Mouse (Mus musculus) spleen, postnatal 36 days (tissue): ENCODE results near the gene Tnxb.
A peak's percentile ranks its signal among the peaks of the same experiment; 100 is the strongest.

ENCODE experiments used
- DNase-seq, 2 experiments: peaks; one replicate each; pipeline ENCODE4 v3.0.0; 2022; ENCODE audit warnings: low spot score in 2 of 2, mixed read lengths in 1 of 2

Gene Tnxb

DNA sequence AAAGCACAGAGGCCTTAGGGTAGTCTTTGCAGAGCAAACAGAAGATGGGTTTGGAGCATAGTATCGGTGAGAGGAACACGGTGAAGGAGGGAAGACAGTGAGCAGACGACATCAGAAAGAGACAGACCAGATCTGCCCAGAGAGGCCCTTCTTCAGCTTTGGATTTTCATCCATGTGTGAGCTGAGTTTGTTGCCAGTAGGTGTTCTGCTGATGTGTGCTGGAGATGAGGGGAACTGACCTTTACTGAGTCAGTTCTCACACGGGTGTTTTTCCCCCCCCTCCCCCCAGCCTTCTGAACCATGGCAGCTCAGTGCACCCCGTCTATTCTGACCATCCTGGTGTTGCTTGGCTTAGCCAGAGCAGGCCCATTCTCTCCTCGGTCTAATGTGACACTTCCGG, at the start of gene Tnxb:
Gene Tnxb, plus strand, starts transcription at position 301 of the 400 bp plus-strand sequence.
- no peak for DNase-seq

DNA sequence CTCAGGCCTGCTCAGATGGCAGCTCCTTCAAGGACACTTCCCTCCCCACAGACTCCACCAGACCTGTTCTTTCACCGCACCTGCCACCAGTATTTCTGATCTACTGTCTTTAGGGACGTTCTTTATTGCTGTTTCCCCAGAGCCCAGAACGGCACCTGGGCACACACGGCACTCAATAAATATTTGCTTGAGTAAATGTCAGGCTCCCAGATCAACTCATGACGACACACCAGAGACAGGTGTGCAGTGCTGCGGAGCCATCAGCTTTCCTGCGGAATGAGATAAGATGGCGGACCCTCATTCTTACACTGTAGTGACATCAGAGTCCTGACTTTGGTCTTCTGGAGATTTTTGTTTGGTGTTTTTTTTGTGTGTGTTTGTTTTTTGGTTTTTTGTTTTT, 49.3 kb upstream of the Tnxb start:
- DNase-seq: no peak

DNA sequence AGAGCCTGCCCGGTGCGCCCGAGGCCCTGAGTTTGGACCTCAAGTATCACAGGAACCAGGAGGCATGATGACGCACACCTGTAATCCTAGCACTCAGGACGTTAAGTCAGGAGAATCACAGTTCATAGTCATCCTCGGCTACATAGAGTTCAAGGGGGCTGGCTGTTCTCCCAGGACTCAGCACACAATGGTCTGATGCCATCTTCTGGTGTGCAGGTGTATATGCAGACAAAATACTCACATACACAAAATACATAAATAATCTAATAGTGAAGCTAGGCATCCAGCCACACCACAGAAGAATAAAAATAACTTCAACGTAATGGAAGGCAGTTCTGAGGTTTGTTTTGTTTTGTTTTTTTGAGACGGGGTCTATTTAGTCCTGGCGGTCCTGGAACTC, 47.2 kb upstream of the Tnxb start:
- no peak for DNase-seq

DNA sequence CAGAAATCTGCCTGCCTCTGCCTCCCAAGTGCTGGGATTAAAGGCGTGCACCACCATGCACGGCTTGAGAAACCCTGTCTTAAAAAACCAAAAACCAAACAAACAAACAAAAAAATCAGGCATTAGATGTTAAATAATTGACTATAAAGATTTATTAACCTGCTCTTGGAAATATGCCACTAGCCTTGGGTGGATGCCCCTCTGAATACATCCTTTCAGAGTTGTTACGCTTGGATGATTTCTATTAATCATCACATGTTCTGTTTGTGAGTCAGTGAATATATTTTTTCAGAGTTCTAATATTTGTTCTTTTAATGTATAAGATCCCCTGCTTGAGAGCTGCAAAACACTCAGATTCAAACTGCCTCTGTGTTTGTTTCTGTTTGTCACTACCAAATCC, 45.4 kb upstream of the Tnxb start:
- no peak for DNase-seq

DNA sequence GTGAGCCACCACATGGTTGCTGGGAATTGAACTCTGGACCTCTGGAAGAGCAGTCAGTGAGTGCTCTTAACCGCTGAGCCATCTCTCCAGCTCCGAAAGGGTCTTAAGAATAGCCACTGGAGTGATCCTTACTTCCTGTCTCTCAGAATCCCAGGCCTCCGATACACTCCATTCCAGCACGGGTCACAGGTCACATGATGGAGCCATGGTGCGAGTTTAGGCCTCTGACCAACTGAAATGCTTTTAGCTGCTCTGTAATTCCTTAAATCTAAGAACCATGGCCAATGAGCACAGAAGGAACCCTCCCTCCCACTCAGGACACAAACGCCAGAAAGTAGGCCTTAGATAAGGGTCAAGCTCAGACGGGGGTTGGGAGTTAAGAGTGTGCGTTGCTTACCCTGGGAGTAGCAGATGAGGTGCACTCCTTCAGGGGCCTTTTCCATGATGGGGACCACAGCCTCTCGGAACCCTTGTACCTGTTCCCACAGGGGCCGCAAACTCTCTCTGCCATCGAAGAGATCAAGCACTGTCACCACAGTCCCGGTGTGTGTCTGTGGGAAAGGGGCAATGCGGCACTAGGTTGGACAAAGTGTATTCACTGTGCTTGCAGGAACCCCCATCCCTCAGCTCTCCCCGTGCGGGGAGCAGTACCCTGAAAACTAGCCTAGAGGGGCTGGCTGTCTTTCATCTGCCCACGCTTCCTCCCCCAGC, 44.1 kb upstream of the Tnxb start:
- no peak for DNase-seq

DNA sequence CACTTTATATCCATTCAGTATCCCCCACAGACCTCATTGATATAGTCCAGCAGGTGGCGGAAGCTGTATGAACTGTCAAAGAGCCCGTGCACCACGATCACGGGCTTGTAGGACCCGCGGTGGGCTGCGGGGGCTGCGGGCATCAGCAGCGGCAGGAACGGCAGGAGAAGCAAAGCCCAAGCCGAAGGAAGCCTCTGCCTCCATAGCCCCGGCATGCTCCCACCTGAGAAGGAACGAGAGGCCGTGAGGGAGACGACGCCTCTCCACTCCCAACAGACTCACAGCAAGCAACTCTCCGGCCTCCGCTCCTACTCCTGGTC, 43.6 kb upstream of the Tnxb start:
- peak in 1 of 2 experiments; percentile 49 for DNase-seq

DNA sequence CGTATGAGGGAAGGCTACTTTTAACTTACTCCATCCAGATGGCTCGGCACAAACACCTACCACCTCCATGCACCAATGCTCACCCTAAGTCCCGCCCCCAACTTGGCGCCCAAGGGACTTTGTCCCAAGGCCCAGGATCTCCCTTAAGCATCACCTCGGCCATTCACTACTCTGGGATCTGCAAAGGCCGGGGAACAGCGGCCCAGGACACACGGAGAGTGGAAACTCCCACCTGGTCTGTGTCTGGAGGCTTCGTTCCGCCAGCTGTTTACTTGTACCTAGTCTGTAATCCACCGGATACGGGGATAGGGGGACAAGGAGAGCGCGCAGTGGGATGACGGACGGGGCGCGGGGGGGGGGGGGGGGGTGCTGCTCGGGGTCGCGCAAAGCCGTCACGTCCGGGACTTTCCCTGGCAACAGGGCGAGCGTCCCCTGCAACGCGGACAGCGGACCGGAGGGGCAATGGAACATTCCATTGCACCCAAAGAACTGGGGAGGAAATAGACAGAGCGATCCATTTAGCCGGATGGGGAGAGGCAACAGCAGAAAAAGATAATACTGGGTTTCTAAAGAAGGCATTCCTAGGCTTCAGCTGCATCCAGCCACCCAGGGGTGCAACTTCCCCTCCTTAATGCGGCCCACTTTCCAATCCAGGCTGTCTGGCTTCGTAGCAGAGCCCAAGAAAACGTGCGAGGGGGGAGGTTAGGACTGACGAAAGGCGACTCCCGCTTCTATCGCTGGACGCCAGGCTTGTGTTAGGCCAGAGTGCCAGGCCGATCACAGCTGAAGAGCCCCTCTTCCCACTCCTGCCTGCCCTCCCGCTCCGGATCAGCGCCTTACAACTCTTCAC, 43.0 kb upstream of the Tnxb start:
- DNase-seq: peak; percentile 62 to 69

DNA sequence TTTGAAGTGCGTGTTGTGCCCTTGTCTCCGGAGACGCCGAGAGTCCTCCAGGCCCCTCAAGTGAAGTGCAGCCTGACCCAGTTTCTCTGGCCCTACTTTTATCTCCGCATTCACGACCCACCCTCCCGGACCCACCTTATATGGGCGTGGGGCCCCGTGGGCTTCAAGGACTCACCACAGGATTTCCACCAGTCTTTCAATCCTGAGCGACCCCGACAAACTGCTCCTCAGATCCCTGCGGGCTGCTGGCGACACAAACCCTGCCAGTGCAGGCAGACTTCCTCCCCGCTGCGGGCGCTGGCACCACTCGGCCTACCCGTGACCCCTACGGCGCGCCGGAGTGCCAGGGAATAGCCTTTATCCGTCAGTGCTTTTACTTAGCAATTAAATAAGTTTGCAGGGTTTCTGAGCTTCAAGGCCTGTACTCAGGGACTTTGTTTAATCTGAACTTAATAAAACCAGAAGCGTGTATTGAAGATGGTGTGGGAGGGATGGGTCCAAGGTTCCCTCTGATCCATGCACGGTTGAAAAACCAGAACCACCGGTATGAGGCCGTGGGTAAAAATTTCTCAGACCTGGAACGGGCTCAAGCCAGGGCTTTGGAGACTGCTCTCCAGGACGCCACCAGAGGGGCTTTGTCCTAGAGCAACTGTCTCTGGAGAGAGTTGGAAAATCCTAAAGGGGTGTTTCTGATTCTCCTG, 42.2 kb upstream of the Tnxb start, which contains the start of gene Ppt2:
Gene Ppt2, minus strand, starts transcription at position 568 of the 701 bp plus-strand sequence.
- DNase-seq: no peak

DNA sequence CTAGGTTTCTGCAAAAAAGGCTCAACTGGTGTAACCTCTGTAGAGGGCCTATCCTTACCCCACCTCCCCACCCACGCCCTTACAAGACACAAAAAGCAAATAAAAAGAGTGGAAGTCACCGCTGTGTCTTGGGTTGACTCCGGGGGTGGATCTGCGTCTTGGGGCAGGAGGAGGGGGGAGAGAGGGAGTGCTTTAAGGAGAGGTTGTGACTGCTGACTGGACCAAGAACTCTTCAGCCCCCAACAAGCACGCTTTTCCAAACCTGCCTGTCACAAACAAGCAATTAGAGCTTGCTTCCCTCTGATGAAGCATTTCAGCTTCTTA, 41.7 kb upstream of the Tnxb start:
- no peak for DNase-seq

DNA sequence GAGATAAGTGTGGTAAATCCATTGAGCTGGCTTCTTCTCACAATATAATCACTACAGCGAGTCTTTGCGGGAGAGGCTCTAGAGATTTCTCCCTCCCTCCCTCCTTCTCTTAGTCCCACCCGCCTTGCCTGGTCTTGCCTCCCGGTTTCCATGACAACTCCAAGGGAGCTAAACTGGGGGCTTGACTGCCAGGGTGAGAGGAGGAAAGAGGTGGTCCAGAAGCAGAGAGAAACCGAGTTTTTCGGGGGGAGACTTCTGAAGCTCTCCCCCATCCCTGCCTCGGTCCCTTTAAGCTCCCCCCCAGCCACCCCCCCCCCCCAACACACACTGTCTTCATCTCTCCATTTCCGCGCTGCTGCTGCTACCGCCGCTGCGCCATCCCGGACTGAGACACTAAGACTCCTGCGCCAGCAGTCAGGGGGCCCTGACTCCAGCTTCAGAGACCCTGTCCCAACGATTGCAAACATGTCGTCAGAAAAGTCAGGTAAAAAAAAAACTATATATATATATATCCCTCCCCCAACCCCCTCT, 41.0 kb upstream of the Tnxb start, which contains the start of gene Prrt1:
Gene Prrt1, plus strand, starts transcription at position 313 of the 531 bp plus-strand sequence.
- no peak for DNase-seq

DNA sequence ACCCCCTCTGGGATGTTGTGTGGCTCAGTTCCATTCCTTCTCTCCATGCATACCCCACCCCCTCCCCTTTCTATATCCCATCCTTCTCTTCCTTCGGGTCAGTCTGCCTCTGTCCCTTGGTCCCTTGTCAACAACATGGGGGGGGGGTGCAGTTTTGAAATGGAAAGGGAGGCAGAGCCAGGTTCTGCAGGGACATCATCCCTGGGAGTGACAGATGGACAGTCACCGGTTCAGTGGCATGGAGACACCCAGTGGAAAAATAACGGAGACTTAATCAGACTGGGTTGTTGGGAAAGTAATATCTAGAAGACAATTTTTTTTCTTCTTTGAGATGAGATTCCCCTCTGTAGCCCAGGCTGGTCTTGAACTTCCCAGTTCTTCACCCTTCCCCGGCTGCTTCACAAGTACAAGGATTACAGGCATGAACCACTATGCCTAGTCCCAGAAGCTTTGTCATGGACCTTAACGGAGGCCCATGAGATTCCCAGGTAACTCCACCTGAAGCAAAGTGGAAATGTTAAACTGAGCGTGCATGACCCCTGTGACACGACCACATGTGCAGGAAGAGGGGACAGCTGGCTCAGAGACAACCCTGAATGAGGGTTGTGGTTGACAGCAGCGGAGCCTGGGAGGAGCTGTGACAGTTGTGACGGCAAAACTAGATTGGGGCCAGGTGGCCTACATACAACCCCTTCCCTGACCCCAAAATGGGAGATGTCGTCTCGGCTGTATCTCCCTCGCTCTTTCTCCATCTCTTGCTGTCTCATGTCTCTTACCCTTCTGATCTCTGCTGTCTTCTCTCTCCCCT, 40.3 kb upstream of the Tnxb start:
- no peak for DNase-seq

DNA sequence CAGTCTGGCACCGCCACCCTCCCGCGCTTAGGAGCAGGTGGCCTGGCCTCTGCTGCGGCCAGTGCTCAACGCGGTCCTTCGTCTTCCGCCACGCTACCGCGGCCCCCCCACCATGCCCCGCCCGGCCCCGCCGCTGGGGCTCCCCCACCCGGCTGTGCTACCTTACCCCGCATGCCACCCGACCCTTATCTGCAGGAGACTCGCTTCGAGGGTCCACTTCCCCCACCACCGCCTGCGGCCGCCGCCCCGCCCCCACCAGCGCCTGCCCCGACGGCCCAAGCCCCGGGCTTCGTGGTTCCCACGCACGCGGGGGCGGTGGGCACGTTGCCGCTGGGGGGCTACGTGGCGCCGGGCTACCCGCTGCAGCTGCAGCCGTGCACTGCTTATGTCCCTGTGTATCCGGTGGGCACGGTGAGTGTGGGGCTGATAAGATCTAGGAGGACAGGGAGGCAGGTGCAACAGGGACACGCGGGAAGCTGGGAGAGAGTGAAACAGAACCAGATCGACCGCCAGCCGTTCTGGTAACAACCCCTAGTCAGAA, 39.5 kb upstream of the Tnxb start:
- DNase-seq: no peak

DNA sequence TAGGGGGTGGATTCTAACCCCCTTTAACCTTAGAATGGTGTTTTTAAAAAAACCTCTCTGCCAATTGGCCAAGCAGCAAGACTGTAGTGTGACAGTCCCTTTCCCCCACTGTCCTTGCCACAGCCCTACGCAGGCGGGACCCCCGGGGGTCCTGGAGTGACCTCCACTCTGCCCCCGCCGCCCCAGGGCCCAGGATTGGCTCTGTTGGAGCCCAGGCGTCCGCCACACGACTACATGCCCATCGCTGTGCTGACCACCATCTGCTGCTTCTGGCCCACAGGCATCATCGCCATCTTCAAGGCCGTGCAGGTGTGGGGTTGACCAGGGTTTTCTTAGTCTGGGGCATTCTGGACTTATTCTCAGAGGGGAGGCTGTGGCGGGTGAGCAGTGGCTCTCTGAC, 38.7 kb upstream of the Tnxb start:
- no peak for DNase-seq

DNA sequence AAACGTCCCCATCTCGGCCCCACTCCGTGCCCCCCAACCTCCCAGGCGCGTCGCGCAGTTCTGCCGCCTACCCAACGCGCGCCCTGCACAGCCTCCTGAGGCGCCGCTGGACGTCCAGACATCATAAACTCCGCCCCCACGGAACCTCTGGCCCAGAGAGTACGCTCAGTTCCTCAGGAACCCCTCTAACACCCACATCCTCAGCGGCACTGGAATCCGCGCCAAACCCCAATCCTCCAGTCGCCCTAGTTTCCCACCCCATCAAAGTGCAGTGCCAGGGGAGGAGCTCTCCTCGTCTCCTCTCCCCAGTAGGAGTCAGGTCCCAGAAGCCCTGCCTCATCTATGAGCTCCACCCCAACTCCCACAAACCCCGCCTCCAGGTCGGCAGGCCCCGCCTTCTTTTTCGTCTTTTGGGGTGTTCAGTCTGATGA, 38.1 kb upstream of the Tnxb start:
- peak; percentile 66 to 78 for DNase-seq

DNA sequence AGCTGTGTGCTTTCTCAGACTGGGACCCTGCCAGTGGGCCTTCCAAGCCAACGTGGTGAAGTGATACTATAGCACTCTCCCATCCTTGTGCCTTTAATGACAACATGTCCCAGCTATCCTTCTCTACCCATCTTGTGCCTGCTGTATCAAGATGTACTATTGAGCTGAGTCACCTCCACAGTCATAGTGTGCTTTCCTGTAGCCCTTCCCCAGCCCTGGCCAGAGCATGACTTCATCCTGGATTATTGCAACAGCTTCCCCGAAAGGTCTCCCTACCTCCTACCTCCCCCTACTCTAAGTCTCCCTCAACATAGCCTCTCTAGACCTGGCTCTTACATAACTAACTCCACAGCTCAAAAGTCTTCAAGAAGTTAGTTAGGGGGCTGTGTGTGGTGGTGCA, 34.7 kb upstream of the Tnxb start:
- no peak for DNase-seq

DNA sequence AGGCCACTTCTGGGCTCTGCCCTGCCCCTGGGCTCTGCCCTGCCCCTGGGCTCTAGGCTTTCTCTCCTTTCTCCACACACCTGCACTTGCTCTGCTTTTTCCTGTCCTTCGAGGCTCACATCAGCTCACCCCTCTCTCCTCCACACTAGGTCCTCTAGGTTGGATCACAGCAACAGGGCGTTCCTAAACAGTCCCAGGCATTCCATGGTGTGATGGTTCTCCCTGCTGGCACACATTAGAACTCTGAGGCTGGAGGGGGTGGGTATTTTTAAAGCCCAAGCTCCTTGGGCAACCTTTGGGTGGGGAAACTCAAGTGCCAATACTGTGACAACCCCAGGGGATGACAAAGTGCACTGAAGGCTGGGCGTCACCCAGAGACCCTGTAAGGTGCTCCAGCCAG, 32.9 kb upstream of the Tnxb start:
- no peak for DNase-seq

DNA sequence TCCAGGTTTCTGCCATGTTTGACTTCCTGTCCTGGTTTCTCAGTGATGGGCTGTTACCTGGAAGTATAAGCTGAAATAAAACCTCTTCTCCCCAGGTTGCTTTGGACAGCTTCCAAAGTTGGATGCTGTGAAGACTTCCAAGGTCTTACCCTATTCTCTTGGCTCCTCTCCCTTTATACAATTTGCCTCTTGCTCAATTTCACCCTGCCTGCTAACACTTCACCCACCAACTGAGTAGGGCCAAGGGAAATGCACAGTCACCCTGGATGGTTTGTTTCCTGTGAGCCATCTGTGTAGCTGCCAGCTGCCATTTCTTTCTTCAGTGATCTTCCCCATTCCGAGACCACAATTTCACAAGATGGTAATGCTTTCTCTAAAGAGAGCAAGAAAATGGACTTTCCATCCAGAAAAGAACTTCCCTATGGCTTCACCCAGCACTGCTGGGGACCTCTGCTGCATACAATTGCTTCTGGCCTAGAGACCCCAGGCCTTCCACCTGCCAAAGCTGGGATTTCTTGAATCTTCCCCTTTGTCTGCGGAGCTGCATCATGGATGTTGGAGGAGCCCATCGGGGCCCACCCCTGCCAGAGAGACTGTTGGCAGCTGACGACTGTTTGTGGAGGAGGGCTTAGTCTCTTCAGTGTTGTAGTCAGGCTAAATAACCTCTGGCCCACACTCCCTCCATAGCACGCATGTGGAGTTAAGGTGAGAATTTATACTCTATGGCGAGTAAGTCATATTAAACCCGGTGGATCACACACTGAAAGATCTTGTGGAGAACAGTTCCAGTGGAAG, 30.7 kb upstream of the Tnxb start:
- no peak for DNase-seq

DNA sequence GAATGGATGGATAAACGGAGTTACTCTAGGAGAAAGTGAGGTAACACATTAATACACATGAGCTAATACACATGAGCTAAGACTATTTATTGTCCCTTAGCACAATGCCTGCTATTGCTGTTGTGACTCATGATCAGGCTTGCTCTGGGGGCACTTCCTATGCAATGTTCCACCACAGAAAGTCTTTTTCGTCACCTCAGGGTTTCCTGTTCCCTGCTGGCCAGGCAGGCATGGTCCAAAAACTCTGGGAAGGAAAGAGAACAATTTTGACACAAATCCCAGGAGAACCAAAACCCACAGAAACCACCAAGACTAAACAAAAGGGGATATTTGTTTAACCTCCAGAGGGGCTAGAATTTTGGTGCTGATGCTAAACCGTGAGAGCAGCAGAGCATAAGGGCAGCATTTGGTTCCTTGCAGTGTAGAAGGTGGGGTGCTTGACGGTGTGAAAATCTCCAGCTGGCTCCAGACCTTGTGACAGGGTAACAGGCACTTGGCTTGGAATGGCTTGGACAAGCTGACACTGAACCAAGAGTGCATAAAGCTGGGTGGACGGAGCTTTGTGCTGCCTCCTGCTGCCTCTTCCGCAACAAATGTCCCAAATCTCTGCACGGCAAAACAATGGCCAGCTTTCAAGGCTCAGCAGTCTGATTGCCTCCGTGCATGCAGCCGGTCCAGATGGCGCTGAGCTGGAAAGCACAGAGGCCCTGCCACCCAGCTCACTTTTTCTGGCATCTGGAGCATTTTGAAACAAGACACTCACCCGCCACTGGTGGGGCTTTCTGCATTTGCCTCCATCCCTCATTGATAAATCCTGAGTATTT, 29.3 kb upstream of the Tnxb start:
- DNase-seq: no peak

DNA sequence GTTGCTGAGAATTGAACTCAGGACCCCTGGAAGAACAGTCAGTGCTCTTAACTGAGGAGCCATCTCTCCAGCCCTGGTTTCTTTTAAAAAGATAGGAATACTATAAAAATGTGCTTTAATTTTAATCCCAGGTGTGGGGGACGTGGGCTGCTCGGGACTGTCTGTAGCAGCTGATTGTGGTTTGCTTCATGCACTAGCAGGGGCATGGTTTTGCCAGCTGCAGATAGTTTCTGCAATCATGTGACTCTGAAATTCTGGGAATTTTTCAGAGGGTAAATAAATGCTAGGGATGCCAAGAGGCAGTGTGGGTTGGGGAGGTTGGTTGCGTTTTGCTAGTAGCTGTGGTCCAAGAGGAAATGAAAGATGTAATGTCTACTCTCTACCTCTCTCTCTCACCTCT, 28.4 kb upstream of the Tnxb start:
- no peak for DNase-seq

DNA sequence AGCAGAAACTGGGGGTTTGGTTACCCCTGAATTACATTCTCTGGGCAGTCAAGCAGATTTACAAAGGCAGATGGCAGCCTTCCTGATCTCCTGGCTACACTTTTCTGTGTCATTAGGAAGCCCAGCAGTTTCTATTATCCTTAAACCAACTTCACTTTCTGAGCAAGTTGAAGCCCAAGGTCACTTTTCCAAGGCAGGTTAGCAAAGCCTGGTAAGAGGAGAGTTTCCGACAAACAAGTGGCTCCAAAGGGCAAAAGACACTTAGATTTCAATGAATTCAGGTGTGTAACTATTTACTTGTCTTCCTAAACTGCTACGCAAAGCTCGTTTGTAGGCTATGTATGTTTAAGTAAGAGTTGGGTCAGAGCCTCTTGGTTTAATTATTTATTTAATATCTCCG, 27.0 kb upstream of the Tnxb start:
- DNase-seq: no peak
